Mouse (Mus musculus) kidney, postnatal 25 days (tissue): ENCODE results near the gene Nid2.

Experiments used
- DNase-seq, 2 experiments: peaks; one replicate each; pipeline ENCODE4 v3.0.0; 2021; ENCODE audit warnings: mixed read lengths in 2 of 2

The Nid2 gene

GRCm38 (mm10) chr14:19751025-19751771 is at the start of gene Nid2:
Nid2 (plus strand) TSS chr14:19751265.
- peak; percentile 96 to 97 for DNase-seq

DNA sequence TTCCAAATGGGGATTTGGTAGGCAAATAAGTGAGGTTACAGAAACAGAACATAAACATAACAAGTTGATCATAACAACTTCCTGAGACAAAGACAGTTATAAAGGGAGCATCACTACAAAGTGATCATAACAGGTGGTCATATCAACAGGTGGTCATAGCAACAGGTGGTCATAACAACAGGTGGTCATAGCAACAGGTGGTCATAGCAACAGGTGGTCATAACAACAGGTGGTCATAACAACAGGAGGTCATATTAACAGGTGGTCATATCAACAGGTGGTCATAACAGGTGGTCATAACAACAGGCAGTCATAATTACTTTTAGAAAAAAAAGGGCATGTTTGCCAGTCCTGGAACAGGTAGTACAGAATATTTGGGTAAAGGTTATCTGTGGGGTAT is 49.5 kb upstream of the Nid2 start:
- DNase-seq, result no peak

GRCm38 (mm10) chr14:19705649-19706048 is 45.4 kb upstream of the Nid2 start:
- peak; percentile 82 to 89 for DNase-seq

DNA sequence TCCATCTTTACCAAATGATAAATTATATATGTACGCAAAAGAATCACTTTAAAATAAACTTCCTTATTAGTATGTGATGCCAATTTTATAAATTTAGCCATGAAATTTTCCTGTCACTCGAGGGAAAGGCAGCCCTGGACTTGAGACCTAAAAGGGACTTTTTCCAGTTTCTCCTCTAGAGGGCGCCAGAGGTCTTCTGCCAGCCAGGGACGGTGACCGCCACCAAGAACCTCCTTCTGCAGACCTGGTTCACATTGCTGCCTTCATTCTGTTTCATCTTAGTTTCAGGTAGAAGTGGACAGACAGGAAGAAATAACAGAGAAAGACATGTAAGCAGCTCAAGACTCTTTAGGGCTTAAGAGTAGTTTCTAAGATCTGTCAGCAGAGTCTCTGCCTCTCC is 44.6 kb upstream of the Nid2 start:
- DNase-seq, result peak; percentile 70 to 79

GRCm38 (mm10) chr14:19706997-19707396 is 44.1 kb upstream of the Nid2 start:
- DNase-seq, result no peak

DNA sequence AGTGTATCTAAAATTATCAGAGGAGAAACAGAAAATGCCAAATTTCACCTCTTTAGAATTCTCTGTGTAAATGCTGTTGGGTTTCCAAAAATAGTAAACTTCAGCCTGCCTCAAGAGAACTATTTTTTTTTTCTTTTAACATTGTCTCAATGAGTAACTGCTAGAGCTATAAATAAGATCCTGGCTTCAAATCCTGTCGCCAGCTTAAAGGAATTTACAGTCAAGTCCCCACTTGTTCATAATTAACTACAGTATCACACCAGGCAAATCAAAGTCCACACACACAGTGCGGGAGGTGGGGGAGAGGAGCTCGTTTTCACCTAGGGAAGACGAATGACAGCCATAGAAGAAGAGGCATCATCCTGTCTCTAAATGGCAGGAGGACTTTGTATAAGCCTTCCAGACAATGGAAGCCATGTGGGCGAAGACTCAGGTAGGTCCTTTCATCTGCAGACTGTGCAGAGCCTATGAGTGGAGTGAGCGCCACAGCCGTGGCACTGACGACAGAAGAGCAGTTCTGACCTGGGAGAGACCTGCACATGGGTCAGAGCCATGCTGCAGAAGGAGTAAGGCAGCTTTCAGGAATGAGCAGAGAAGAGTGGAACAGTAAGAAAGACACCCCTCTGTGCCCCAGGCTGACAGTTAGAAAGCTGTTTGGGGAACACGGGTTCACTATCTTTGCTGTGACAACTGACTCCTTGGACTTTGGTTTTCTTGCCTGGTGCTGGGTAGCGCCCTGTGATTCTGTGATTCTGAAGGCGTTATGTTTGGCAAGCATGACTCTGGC is 43.2 kb upstream of the Nid2 start:
- DNase-seq, result peak; percentile 44 to 55

DNA sequence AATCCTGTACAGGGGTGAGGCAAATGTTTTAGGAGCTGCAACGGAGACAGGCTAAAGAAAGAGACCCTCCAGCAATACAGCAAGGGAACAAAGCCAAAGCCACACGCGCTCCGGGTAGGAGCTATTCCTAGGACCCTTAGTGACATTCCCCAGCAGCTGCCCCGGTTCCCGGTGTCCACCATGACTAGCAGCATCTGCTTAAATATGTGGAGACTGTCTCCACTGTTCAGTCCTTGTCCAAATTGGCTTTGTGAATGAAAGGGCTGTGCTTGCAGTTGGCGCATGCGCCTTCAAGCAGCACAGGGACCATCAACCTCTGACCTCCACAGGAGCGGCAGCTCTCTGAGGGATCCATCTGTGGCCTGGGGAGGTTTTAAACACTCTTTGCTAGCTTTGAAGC is 41.9 kb upstream of the Nid2 start:
- peak; percentile 20 to 44 for DNase-seq

- peak; percentile 62 to 67 for DNase-seq
Measured at GRCm38 (mm10) chr14:19711771-19712170, 39.3 kb upstream of the Nid2 start.

DNA sequence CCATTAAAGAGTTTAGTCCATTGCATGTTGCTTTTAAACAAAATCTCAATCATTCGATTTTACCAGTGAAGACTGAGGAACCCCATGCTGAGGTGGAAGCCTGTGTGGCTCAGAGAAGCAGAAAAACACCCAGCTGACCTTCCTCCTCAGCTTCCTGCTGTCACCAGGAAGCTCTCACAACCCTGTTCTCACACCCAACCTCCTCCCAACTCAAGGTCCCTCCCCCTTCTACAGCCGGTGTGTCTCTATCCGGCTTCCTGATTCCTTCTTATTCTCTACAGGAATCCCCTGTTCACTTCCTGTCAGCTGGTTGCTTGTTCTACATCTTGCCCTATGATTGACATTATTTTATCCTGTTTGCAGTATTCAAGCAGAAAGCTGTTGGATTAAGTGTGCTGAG is 38.0 kb upstream of the Nid2 start:
- peak in 1 of 2 experiments; percentile 44 for DNase-seq

GRCm38 (mm10) chr14:19719077-19719476 is 32.0 kb upstream of the Nid2 start:
- DNase-seq, result no peak

GRCm38 (mm10) chr14:19720044-19720611 is 30.9 kb upstream of the Nid2 start:
- no peak for DNase-seq

GRCm38 (mm10) chr14:19728278-19728677 is 22.8 kb upstream of the Nid2 start:
- DNase-seq, result no peak

DNA sequence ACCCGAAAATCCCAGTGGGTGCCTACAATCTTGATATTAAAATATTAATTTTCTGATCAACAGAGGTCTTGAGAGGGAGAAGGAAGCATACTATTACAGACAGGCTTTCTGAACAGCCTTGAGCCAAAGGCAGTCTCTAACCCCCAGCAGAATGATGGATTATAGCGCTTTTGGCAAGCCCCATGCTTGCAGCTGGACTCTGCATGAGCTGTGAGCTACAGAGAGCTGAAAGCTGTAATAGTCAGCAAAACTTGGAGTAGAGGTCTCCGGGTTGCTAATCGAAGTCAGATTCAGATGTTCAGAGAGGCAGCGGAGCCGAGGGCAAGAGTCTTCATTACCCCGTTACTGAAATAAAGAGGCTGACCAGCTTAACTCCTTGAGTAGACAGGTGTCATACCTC is 22.3 kb upstream of the Nid2 start:
- DNase-seq, result peak; percentile 47 to 66

DNA sequence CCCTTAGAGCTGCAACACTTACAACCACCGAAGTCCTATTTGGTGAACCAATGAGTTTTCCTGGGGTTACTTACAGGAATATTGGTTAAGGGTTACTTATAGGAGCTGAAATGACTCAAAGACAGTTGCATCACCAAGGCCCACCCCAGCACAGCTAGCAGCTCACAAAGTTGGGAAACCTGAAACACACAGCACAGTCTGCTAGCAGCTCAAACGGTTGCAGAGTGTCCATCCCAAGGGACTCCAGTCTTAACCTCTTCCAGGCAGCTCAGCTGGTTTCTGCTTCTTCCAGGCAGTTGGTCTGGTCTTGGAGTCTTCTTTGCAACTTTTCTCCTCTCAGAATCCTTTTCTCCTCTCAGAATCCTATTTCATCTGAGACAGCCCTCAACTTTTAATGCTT is 19.0 kb upstream of the Nid2 start:
- DNase-seq, result no peak

DNA sequence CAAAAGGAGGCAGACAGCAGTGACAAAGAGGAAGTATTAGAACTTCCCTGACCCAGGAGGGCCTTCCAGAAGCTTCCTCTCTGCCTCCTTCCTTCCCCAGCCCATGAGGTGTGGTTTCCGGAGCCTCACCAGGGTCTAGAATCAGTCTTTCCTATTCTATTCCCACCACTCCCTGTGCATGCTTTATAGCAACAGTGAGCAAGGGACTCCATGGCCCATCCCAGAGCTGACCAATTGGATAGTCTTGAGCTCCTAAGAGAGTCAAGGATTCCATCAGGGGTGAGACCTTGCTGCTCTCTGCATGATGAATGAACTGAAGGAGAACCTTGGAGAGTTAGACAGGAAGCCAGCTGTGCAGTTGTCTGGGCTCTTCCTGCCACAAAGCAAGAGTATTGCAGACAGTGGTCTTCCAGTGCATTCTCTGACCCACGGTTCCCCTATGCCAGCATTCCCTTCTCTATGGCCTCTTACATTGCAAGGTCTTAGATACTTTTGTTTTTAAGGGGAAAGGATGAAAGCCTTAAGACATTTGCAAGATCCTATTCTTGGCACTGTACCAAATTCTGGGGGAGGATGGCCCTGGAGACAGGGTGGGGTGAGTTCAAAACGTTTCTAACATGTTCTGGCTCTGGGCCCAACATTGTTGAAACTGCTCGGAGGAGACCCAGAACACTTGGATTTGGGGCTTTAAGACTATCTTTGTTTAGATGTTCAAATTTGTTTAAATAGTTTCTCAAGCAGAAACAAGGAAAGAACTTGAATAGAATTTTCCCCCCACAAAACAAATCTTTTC is 17.4 kb upstream of the Nid2 start:
- DNase-seq, result peak; percentile 55

DNA sequence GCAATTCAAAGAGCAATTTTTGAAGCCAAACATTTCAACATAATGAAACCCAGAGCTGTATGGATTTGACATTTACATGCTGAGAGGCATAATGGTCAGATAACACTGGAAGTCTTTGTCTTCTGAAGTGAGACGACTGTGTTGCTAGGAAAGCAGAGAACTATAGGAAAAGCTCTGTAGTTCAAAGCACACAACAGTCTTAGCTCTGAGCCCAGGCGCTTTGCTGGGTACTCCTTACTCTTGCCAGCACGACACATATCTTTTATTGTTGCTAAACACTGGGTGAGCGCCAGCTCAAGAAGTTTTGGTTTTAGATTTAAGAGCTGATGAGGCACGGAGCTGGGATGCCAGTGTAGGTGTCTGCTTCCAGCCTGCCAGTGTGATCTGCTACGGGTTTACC is 15.8 kb upstream of the Nid2 start:
- no peak for DNase-seq

DNA sequence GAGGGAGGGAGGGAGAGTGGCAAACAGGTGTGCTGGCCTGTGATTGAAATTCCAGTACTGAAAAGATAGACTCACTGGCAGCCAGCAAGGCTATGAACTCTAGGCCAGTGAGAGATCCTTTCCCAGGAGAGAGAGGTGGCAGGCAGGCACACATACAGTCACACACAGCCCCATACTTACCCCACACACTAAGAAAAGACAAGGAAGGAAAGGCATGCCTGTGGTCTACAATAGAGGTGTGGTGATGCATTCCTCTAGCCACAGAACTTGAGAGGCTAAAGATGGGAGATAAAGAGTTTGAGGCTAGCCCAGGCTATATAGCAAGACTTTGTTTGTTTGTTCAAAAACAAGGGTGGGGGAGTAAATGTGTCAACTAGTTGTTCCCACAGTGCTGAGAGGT is 13.5 kb upstream of the Nid2 start:
- no peak for DNase-seq

DNA sequence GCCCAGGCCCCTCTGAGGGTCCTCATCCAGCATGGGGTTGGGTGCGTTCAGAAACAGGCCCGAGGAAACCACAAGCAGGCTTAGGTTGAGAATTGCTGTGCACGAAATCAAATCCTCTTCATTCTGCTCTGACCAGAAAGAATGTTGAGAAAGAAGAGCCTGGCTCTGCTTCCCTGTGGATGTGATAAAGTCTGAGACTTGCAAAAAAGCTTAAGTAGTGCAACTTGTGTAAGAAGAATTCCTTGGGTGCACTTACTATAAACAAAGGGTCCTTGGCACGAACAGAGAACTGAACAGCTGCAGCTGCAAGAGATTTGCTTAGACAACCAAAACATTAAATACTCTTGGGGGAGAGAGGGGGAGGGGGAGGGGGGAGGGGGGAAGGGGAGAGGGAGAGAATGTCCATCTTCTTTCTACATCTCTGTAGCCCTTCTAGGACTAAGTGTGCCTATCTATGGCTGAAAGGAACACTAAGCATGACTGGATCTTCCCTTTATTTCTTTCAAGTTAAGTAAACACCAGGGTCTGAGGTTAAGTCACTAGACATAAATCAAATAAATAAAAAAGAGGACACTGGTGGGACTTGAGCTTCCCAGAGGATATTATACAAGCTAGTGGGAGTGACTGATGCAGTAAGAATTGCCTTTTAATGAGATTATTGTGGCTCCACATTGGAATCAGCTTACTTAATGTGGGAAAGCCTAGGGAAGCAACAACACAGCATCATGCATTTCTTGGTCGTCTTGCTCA is 12.8 kb upstream of the Nid2 start:
- DNase-seq, result no peak

DNA sequence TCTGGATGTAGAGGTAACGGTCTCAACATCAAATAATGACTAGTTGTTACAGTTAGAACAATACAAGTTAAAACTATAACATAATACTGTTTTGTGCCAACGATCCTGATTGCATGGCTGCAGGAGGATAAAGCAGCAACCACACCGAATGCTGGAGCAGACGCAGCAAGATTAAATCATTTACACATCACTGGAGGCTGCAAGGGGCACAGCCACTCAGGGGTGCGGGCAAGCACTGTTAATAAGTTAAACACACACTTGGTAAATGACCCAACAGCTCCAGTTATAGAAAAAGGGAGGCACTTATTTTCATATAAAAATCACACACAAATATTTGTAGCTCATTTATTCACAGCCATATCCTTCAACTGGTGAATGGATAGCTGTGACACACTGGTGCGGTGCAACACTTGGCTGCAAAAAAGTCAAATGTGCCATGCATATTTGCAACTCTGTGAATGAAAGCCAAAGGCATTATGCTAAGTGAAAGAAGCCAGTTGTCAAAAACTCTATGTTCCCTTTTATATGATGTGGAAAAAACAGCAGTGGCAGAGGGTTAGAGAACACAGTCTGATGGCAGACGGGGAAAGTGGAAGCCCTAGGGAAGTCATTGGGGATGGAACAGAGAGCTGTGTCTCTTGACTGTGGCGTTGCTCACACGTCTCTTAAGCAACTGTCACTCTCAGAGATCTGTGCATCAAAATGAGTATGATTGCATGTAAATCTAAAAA is 11.5 kb upstream of the Nid2 start:
- peak; percentile 44 to 58 for DNase-seq

DNA sequence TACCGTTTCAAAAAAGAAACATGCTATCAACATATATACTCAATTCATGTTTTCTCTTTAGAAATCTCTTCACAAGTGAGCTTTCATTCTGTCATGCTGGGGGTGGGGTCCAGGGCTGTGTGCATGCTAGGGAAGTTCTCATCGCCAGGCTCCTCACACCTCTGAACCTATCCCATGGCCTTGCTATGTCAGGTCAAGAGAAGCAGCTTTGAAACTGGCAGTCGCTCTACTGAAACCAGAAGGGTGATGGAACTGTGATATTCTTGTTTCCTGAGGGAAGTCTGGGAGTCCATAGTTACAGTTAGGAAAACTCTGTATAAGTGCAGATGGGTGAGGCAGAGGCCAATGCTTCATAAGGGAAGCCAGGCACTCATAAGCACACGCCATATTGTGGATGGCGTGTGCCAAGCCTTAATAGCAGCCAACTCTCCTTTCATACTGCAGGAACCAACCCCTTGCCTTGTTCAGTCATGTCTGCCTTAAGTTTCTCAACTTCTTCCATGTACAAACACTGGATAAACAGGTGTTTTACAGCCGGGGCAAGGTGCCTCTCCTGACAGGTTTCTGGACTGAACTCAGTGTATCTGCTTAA is 10.8 kb upstream of the Nid2 start:
- DNase-seq, result no peak

DNA sequence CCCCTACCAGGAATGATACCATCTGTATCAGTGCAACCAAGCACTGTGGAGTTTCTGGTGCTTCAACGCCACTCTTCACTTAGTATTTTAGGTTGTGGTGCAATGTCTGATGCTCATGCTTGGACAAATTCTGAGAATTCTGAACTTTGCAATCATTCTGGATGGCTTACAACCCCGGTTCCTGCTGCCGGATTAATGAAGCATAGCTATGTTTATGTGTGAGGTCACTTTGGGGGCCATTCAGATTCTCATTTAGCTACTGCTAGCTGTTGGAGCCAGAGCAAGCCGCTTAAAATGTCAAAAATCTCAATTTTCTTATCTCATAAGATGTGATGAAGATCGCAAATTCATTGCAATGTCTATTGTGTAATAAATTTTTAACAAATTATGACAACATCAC is 6.2 kb upstream of the Nid2 start:
- no peak for DNase-seq
